Mouse (Mus musculus): ENCODE data around the gene Tbcb.
"Not testable (repeated sequence)": the region's sequence is repeated elsewhere in the genome, so short reads cannot be mapped to it uniquely, and the experiment has no call there.

DNA sequence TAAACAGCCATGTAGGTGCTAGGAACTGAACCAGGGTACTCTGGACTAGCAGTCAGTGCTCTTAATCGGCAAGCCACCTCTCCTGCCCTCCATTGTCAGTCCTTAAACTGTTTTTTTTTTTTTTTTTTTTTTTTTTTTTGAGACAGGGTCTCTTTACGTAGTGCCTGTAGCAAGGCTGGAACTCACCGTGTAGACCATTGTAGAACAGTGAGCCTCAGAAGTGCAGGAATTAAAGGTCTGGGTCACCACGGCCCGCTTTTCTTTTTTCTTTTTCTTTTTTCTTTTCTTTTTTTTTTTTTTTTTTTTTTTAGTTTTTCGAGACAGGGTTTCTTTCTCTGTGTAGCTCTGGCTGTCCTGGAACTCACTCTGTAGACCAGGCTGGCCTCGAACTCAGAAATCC is 48.9 kb downstream of the Tbcb start:
- not testable (repeated sequence) for TF ChIP-seq TAL1, GATA1 (IDR thresholded peaks at IDR 0.05; ENCODE audit: low read length)
